Mouse (Mus musculus): ENCODE data around the gene Itgal.

DNA sequence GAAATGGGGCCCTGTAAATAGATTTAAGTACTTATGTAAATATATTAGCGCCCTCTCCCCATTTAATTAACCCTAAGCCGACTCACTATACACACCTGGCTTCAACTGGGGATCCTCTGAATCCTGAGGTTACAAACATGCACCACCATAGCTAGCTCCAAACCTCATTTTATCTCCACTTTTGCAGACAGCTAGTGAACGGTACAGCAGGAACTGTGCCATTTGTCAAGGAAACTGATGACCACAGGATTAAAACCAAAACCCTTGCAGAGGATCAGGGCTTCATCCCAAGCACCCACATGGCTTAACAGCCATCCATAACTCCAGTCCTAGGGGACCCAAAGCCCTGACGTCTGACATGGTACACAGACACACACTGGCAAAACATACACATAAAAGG, 41.1 kb upstream of the Itgal start:
- TF ChIP-seq CTCF (IDR thresholded peaks at IDR 0.05) (no peak), EP300 (IDR thresholded peaks at IDR 0.05) (no peak)

Data from lung, postnatal 0 days (tissue).